In genomic region chr3:100685087-100685762, GRCm38 (mm10) we compare ENCODE assay signal across 8 mouse cellular contexts. TPM values are rescaled to one million over a fixed set of nuclear protein-coding genes. Genes with fewer than 3 reads are reported as not detected.
DNase-seq lines count a peak whose midpoint lies in the region; ATAC-seq and TF ChIP-seq lines count a peak whose summit lies in the region.

Man1a2 (minus strand) TSS chr3:100685503.

- peaks cover 21% of the 10 kb centered on the region for H3K4me1 ChIP-seq in heart, embryonic 12.5 days (replicated peaks)
- peaks cover 18% of the 10 kb centered on the region for H3K4me1 ChIP-seq in kidney, postnatal 0 days (replicated peaks; ENCODE audit: insufficient read depth, low read length)
- peaks cover 11 to 17% of the 10 kb centered on the region in 2 experiments for H3K4me1 ChIP-seq in liver, embryonic 14.5 days (replicated peaks; ENCODE audit: control insufficient read depth in 2 of 2, insufficient read depth in 2 of 2, low read length in 1 of 2)
- peaks cover 6% of the 10 kb centered on the region; the same call in 1 of the 2 replicates for H3K4me1 ChIP-seq in stomach, embryonic 15.5 days

- peak; percentile 75 for ATAC-seq in erythroblast, adult 5-6 weeks (replicated peaks; ENCODE audit: low FRiP score, poor library complexity, severe bottlenecking)
- ATAC-seq in heart, embryonic 12.5 days (ENCODE audit: insufficient number of reproducible peaks, low FRiP score), result peak; percentile 92
- peak; percentile 87 for ATAC-seq in kidney, postnatal 0 days (replicated peaks; ENCODE audit: low FRiP score, low read depth)
- ATAC-seq in liver, embryonic 14.5 days (ENCODE audit: insufficient read depth), result peak; percentile 92
- peak; percentile 92 for ATAC-seq in stomach, embryonic 15.5 days (ENCODE audit: insufficient read depth, low FRiP score, low read depth)

- DNase-seq in CD4-positive helper T cell, adult 2 months (ENCODE audit: low read depth, low spot score), result peak; percentile 89
- peak; percentile 93 for DNase-seq in brain, embryonic 14.5 days (ENCODE audit: low read depth)
- DNase-seq in kidney, postnatal 0 days (ENCODE audit: low spot score), result peak; percentile 86
- DNase-seq in liver, embryonic 14.5 days (ENCODE audit: low read depth in 3 of 3, low spot score in 3 of 3), result peak; percentile 73 to 75 (median 74)
- DNase-seq in neural tube, embryonic 10.5 days (ENCODE audit: extremely low spot score, low spot score), result peak; percentile 88

- peak within 1 kb of the TSS; percentile 75 for H3K4me3 ChIP-seq in heart, embryonic 12.5 days
- peak within 1 kb of the TSS; percentile 89 for H3K4me3 ChIP-seq in kidney, postnatal 0 days (replicated peaks; ENCODE audit: low read depth, low read length)
- H3K4me3 ChIP-seq in liver, embryonic 14.5 days (ENCODE audit: insufficient read depth in 1 of 2, low read depth in 2 of 2, low read length in 2 of 2), result peak within 1 kb of the TSS; percentile 98 to 99
- peak within 1 kb of the TSS; percentile 85 for H3K4me3 ChIP-seq in stomach, embryonic 15.5 days (replicated peaks)

- peak; percentile 98 for TF ChIP-seq POLR2A in brain, embryonic 14.5 days (IDR thresholded peaks at IDR 0.05; ENCODE audit: borderline replicate concordance, extremely low read depth, insufficient read depth, insufficient read length, poor library complexity, severe bottlenecking)

- peak within 1 kb of the TSS; percentile 75 for H3K4me2 ChIP-seq in heart, embryonic 12.5 days
- peak within 1 kb of the TSS; percentile 88 for H3K4me2 ChIP-seq in kidney, postnatal 0 days (ENCODE audit: low read length)
- H3K4me2 ChIP-seq in liver, embryonic 14.5 days (ENCODE audit: low read depth), result peak within 1 kb of the TSS; percentile 92
- peak within 1 kb of the TSS; percentile 85 for H3K4me2 ChIP-seq in stomach, embryonic 15.5 days

- no peaks in the 10 kb centered on the region for H3K9me3 ChIP-seq in heart, embryonic 12.5 days (replicated peaks)
- H3K9me3 ChIP-seq in kidney, postnatal 0 days (replicated peaks; ENCODE audit: low read length), result no peaks in the 10 kb centered on the region
- no peaks in the 10 kb centered on the region for H3K9me3 ChIP-seq in liver, embryonic 14.5 days (ENCODE audit: control insufficient read depth, low read length)
- H3K9me3 ChIP-seq in stomach, embryonic 15.5 days, result no peaks in the 10 kb centered on the region

- no peaks in the 10 kb centered on the region for H3K36me3 ChIP-seq in heart, embryonic 12.5 days
- H3K36me3 ChIP-seq in kidney, postnatal 0 days (ENCODE audit: insufficient read depth, low read length), result no peaks in the 10 kb centered on the region
- no peaks in the 10 kb centered on the region for H3K36me3 ChIP-seq in liver, embryonic 14.5 days (replicated peaks; ENCODE audit: control insufficient read depth, insufficient read depth, low read depth)
- H3K36me3 ChIP-seq in stomach, embryonic 15.5 days, result no peaks in the 10 kb centered on the region

- under 1% methylated on average over 74 of the region's 92 CpGs for WGBS in heart, embryonic 12.5 days
- WGBS in kidney, postnatal 0 days, result 0% methylated on average over 62 of the region's 92 CpGs
- under 1% methylated on average over 62 of the region's 92 CpGs for WGBS in liver, embryonic 14.5 days (ENCODE audit: insufficient replicate concordance)
- WGBS in stomach, embryonic 15.5 days, result under 1% methylated on average over 64 of the region's 92 CpGs

- H3K27me3 ChIP-seq in heart, embryonic 12.5 days (replicated peaks), result peaks cover 4% of the 10 kb centered on the region
- no peaks in the 10 kb centered on the region for H3K27me3 ChIP-seq in kidney, postnatal 0 days (ENCODE audit: insufficient read depth, low read length)
- H3K27me3 ChIP-seq in liver, embryonic 14.5 days (ENCODE audit: control insufficient read depth, insufficient read depth, low read length), result no peaks in the 10 kb centered on the region
- no peaks in the 10 kb centered on the region for H3K27me3 ChIP-seq in stomach, embryonic 15.5 days (replicated peaks)

- TF ChIP-seq EP300 in liver, embryonic 14.5 days (IDR thresholded peaks at IDR 0.05; ENCODE audit: low read depth), result no peak

- peak within 1 kb of the TSS; percentile 96 for H3K9ac ChIP-seq in heart, embryonic 12.5 days
- H3K9ac ChIP-seq in kidney, postnatal 0 days (ENCODE audit: low read depth, low read length), result peak within 1 kb of the TSS; percentile 95
- peak within 1 kb of the TSS; percentile 95 for H3K9ac ChIP-seq in liver, embryonic 14.5 days (replicated peaks)
- H3K9ac ChIP-seq in stomach, embryonic 15.5 days, result peak within 1 kb of the TSS; percentile 92

- TF ChIP-seq CTCF in brain, embryonic 14.5 days (IDR thresholded peaks at IDR 0.05; ENCODE audit: borderline replicate concordance, extremely low read depth, insufficient read depth, insufficient read length), result no peak
- TF ChIP-seq CTCF in kidney, postnatal 0 days (IDR thresholded peaks at IDR 0.05; ENCODE audit: low read depth), result no peak
- no peak for TF ChIP-seq CTCF in liver, embryonic 14.5 days (IDR thresholded peaks at IDR 0.05; ENCODE audit: low read depth)

- peak within 1 kb of the TSS; percentile 96 for H3K27ac ChIP-seq in heart, embryonic 12.5 days (ENCODE audit: poor library complexity, severe bottlenecking)
- peak within 1 kb of the TSS; percentile 96 for H3K27ac ChIP-seq in kidney, postnatal 0 days
- H3K27ac ChIP-seq in liver, embryonic 14.5 days, result peak within 1 kb of the TSS; percentile 77
- peak within 1 kb of the TSS; percentile 96 for H3K27ac ChIP-seq in stomach, embryonic 15.5 days

RNA-seq across cellular contexts. Expression of gene Man1a2, which starts in this region (rescaled TPM):
- polyA plus RNA-seq in brain, embryonic 14.5 days (2012; rRNA removed), result 13.5 and 20.1 TPM in 2 replicates
- total RNA-seq in erythroblast, adult 5-6 weeks (2015; ENCODE audit: low replicate concordance), result 5.6 and 6.1 TPM in 2 replicates
- total RNA-seq in erythroblast, adult 5-6 weeks (2017; ENCODE audit: low replicate concordance), result 30.0 and 31.8 TPM in 2 replicates
- 83.5 and 91.1 TPM in 2 replicates for polyA plus RNA-seq in heart, embryonic 12.5 days (2016; fragmentation: Nextera tagmentation; extraction: Ambion mirVana)
- polyA plus RNA-seq in kidney, postnatal 0 days (2015; fragmentation: Nextera tagmentation; extraction: Ambion mirVana), result 89.7 and 93.2 TPM in 2 replicates
- 2.9 and 3.7 TPM in 2 replicates for polyA plus RNA-seq in liver, embryonic 14.5 days (2012; rRNA removed)
- 27.9 and 38.1 TPM in 2 replicates for polyA plus RNA-seq in liver, embryonic 14.5 days (2014; fragmentation: Nextera tagmentation; extraction: Ambion mirVana)
- polyA plus RNA-seq in stomach, embryonic 15.5 days (2015; fragmentation: Nextera tagmentation; extraction: Ambion mirVana), result 93.1 and 94.8 TPM in 2 replicates

Comparison
In these comparisons a context has a peak if more than half of its experiments do, and no peak if none do; other contexts are left out.
1. Peak in every context shown above with its lines: DNase-seq, ATAC-seq, H3K4me3 ChIP-seq and H3K27ac ChIP-seq.